Mouse (Mus musculus): ENCODE measurements around the gene Trem1. TPM values are rescaled to one million over a fixed set of nuclear protein-coding genes. Genes with fewer than 3 reads are reported as not detected.
A peak's percentile ranks its signal among the peaks of the same experiment; 100 is the strongest.

Gene Trem1
- polyA plus RNA-seq, 1 experiment = not detected

GRCm38 (mm10) chr17:48261868-48262267 is 29.3 kb downstream of the Trem1 start:
- TF ChIP-seq GATA1 (IDR thresholded peaks at IDR 0.05; ENCODE audit: low read length) = no peak

DNA sequence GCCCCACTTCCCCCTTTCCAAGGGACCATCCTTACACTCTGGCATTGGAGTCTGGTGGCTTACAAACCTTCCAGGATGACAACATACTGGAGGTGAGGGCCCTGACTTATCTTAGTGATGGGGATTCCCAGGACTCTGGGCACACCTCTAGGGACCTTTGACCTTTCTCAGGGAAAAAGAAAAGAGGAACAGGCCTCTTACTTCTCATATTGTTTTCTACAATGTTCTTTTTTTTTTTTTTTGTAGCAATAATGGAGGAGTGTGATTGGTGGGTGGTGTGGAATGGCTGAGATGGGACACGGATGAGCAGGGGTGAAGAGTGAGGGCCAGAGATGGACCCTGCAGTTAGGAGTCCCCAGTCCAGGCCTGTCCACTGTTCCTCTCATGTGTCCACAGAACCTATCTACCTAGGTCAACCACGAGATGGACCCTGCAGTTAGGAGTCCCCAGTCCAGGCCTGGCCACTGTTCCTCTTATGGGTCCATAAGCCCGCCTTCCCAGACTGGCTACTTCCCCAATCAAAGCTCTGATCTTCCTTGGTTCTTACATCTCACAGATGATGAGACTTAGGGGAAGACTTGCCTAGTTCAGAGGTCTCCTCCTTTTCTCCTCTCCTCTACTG is 31.3 kb downstream of the Trem1 start, which contains the start of gene Treml4:
Gene Treml4, plus strand, starts transcription at position 555 of the 622 bp plus-strand sequence.
- TF ChIP-seq GATA1 (IDR thresholded peaks at IDR 0.05; ENCODE audit: low read length) = no peak

DNA sequence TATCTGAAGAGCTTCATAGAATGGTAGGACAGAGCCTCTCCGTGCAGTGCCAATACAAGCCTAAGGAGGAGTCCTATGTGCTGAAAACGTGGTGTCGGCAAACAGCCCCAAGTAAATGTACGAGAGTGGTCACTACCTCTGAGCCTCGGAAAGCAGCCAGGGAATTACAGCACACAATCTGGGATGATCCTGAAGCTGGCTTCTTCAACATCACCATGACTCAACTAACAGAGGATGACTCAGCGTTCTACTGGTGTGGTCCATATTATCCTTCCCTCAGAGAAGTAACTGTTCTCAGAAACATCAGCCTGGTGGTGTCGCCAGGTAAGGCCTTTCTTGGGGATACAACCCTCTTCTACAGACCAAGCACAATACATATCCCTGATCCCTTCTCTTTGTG is 32.1 kb downstream of the Trem1 start:
- no peak for TF ChIP-seq GATA1 (IDR thresholded peaks at IDR 0.05; ENCODE audit: low read length)

GRCm38 (mm10) chr17:48266138-48266537 is 33.6 kb downstream of the Trem1 start:
- no peak for TF ChIP-seq GATA1 (IDR thresholded peaks at IDR 0.05; ENCODE audit: low read length)

DNA sequence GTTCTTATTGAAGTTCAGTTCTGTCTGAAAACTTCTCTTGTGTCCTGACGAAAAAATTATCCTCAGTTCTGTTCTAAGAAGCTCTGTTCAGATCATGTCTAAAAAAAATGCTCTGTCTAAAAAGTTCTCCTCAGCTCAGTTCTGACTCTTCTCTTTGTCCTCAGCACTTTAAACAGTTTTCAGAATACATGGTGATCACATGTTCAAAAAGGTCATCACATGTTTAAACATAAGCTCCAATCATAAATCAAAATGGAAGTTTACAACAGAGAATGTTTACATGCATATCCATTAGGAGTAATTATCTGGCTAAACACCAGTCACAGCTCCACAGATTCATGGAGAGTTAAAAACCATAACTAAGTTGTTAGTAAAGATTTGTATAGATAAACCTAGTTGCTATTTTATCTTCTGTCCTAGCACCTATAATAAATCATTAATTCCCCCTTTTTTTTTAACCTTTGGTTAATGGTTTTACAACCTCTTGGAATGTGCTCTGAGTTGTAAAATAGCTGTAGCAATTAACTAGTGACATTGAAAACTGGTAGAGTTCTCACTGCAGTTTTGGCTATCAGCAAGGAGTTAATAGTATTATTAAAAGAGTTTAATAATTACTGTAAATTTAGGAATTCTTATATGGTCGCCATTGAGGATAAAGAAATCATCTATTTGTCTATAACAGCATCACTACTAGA is 34.2 kb downstream of the Trem1 start:
- TF ChIP-seq GATA1 (IDR thresholded peaks at IDR 0.05; ENCODE audit: low read length) = no peak

DNA sequence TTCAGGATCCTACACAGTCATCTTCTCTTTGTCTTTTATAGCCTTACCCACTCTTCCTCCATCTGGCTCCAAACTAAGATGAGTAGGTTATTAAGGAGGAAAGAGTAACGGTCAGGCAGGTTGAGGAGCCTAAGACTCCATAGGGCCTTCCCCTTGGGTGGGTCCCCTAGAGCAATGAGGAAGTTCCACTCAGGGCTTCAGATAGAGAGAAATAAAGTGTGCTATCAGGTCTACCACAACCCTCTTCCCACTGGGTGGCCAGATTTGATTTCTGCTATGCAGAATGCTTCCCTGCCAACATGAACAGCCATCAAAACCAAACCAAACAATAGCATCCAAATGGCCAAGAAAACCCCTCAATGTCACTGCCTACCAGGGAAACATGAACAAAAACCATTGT is 35.0 kb downstream of the Trem1 start:
- TF ChIP-seq GATA1 (IDR thresholded peaks at IDR 0.05; ENCODE audit: low read length) = peak; percentile 67

GRCm38 (mm10) chr17:48268276-48268675 is 35.7 kb downstream of the Trem1 start:
- TF ChIP-seq GATA1 (IDR thresholded peaks at IDR 0.05; ENCODE audit: low read length) = no peak

DNA sequence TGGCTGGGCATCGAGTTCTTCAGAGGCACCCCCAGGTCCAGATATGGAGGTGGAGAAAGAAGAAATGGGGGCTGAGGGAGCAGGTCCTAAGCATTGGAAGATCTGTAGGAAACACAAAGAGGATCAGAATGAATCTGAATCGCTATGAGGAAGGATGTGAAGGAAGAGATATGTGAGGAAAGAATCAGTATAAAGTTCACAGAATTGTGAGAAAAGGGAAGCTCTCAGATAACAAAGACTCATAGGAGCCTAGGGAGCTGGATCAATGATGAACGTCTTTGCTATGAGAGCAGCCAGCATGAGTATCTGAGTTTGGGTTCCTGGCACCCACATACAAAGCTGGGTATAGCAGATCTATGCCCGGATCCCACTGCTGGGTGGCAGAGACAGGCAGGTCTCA is 37.3 kb downstream of the Trem1 start:
- TF ChIP-seq GATA1 (IDR thresholded peaks at IDR 0.05; ENCODE audit: low read length) = no peak

DNA sequence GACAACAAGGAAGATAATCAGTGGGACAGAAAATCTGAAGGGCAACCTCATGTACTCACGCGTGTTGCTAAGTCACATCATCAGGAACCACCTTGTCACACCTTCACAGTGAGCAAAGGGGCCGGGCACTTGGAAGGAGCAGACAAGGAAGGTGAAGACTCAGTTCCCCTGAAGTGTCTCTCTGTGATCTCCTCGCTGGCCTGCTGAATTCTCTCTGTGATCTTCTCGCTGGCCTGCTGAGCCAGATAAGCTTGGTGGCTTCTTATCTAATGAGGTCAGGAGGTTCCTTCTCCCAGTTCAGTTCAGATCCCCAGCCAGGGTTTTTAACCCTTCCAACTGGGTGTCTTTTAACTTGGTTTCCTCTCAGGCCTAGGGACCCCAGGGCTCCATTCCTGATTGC is 39.6 kb downstream of the Trem1 start:
- peak; percentile 92 for TF ChIP-seq GATA1 (IDR thresholded peaks at IDR 0.05; ENCODE audit: low read length)

DNA sequence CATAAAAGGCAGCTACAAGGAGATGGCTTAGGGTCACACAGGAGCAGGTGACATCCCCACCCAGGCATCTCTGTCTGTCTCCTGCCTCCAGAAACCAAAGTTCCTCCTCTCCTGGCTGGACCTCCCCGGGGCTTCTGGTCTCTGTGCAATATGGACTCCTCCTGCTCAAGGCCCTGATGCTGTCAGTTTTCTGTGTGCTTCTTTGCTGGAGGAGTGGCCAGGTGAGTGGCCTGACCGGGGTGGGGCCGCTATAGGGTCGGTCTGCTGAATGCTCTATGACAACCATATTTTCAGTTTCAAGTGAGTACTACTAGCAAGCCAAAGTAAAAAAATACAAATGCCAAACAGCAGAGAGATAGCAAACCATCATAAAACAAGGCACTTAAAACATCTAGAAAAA is 40.0 kb downstream of the Trem1 start:
- no peak for TF ChIP-seq GATA1 (IDR thresholded peaks at IDR 0.05; ENCODE audit: low read length)

GRCm38 (mm10) chr17:48274098-48274497 is 41.5 kb downstream of the Trem1 start:
- no peak for TF ChIP-seq GATA1 (IDR thresholded peaks at IDR 0.05; ENCODE audit: low read length)

DNA sequence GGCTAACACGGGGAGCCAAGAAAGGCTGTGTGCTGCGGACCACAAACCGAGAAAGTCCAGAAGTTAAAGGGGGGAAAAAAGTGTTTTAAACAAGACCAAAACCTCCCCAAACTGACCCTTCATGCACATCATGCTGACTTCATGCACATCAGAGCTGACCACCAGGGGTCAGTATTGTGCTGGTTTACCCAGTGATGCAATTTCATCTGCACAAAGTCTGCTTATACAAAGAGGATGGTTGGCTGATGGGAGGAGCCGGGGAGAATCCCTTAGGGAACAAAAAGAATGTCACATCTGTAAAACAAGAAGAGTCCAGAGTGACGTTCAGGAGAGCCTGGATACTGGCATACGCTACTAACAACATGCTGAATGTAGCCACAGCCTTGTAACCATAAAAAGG is 42.3 kb downstream of the Trem1 start:
- TF ChIP-seq GATA1 (IDR thresholded peaks at IDR 0.05; ENCODE audit: low read length) = no peak

DNA sequence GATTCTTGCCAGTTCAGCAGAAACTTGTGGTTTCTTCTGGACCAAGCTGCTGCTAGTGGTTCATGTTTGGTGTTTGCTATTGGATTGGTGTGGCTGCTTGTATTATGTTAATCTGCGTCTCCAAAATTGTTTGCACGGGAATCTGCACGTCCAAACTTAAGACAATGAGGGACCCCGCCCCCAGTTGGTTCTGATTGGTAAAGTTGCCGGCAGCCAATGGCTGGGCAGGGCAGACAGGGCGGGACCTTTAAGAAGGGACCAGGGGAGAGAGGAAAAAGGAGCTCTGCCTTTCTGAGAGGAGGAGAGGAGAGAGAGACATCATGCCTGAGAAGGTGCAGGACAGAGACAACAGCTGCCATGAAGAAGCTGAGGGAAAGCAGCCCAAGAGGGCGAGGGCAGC is 43.2 kb downstream of the Trem1 start:
- no peak for TF ChIP-seq GATA1 (IDR thresholded peaks at IDR 0.05; ENCODE audit: low read length)

DNA sequence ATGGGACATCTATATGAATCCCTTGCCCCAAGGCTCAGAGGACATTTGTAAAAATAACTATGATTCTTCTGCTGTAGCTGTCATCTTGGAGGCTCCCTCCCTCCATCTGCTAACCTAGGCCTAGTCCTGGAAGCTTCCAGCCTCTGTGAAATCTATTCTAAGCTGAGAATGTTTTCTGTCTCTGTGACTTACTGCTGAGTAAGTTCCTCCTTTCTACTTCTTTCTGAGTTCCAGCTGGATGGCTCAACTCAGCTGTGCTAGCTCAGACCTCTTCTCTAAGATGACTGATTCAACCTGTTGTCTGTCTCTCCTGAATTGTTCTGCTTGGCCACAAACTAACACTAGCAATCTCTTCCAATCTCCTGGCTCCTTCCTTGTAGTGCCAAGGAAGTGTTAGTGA is 45.8 kb downstream of the Trem1 start:
- TF ChIP-seq GATA1 (IDR thresholded peaks at IDR 0.05; ENCODE audit: low read length) = no peak

GRCm38 (mm10) chr17:48279002-48279401 is 46.4 kb downstream of the Trem1 start:
- TF ChIP-seq GATA1 (IDR thresholded peaks at IDR 0.05; ENCODE audit: low read length) = no peak

DNA sequence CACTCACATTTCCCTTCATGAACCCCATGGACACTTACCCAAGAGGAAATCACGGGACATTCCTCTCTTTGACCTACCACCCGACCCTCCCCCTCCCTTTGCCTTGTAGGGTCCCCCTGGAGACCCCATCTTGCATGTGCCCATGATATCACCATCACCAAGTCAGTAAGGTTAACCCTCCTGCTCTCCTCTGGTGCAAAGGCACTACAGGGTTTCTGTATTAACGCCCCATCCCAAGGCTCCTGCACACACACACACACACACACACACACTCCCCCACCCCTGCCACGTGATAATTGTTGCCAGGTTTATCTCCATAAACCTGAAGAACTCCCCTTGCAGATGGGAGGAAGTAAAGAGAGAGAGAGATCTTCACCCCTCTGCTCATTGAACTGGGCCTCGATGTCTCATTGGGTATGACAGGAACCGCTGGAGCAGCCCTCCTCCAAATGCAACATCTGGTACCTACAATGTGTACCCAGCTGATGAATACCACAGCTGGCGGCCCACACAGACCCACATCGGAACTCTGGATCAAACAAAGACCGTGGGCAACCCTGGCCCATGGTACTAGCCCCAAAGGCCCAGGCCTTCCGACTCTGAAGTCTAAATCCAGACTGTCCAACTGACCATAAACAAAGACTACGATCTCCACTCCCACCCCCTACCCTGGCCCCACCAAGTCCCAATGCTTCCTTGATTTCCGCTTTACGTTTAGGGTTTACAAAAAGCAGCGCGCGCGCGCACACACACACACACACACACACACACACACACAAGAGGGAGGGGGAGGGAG is 48.6 kb downstream of the Trem1 start:
- no peak for TF ChIP-seq GATA1 (IDR thresholded peaks at IDR 0.05; ENCODE audit: low read length)

DNA sequence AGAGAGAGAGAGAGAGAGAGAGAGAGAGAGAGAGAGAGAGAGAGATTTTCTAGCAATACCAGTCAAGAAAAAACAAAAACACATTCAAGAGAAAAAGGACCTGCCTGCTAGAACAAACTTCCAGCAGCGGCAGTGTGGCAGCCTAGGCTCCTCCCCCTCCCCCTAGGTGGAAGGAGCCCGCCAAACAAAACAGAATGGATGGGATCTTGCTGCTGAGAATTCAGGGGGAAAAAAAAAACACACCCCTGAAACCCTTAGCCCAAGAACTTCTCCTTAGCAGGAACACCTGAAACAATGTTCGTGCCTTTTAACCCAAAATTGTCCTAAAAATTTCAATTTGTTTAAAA is 49.1 kb downstream of the Trem1 start:
- TF ChIP-seq GATA1 (IDR thresholded peaks at IDR 0.05; ENCODE audit: low read length) = no peak

All from G1E-ER4 (cell line).